Mouse (Mus musculus) G1E (cell line): ENCODE data around the gene Gm12216. TPM values are rescaled to one million over a fixed set of nuclear protein-coding genes. Genes with fewer than 3 reads are reported as not detected.
"Not testable (repeated sequence)": the region's sequence is repeated elsewhere in the genome, so short reads cannot be mapped to it uniquely, and the experiment has no call there.

Experiments used
- ATAC-seq: 2 replicates; pipeline ENCODE4 v1.8.0; 2016; ENCODE audit warnings: mild to moderate bottlenecking; ENCODE audit not compliant: insufficient number of reproducible peaks, poor library complexity, low FRiP score, severe bottlenecking; ENCODE audit errors: extremely low read depth
- DNase-seq: peaks from one replicate; pipeline ENCODE4 v3.0.0; 2012; ENCODE audit warnings: low spot score
- H3K27me3 ChIP-seq: 2 replicates; pipeline ENCODE4 v1.6.1; 2012; ENCODE audit warnings: mild to moderate bottlenecking, low read length, inconsistent platforms; ENCODE audit not compliant: insufficient read depth
- H3K36me3 ChIP-seq: replicated peaks from 2 replicates; pipeline ENCODE3; 2012; ENCODE audit warnings: mild to moderate bottlenecking, inconsistent platforms
- H3K4me1 ChIP-seq: 2 replicates; pipeline ENCODE4 v1.6.1; 2012; ENCODE audit warnings: low read depth, low read length, inconsistent platforms, mixed read lengths; ENCODE audit not compliant: insufficient read depth
- H3K4me3 ChIP-seq: 2 replicates; pipeline ENCODE4 v1.5.1; 2012; ENCODE audit warnings: low read depth, mild to moderate bottlenecking, inconsistent platforms, low read length, moderate library complexity, mixed read lengths
- H3K9me3 ChIP-seq: replicated peaks from 2 replicates; pipeline ENCODE4 v1.6.1; 2012; ENCODE audit warnings: inconsistent platforms
- CTCF ChIP-seq: IDR thresholded peaks from 2 replicates; pipeline ENCODE4 v1.5.1; 2012; ENCODE audit warnings: low read depth, low read length, inconsistent platforms, mixed read lengths
- GATA1 ChIP-seq: IDR thresholded peaks from 2 replicates; pipeline ENCODE4 v1.6.1; 2012; ENCODE audit warnings: borderline replicate concordance, low read length, inconsistent platforms, mixed read lengths
- GATA2 ChIP-seq: IDR thresholded peaks from 2 replicates; pipeline ENCODE4 v1.6.1; 2012; ENCODE audit warnings: low read depth, low read length, inconsistent platforms, borderline replicate concordance
- POLR2AphosphoS5 ChIP-seq: IDR thresholded peaks from 2 replicates; pipeline ENCODE4 v1.6.1; 2012; ENCODE audit warnings: low read depth, low read length, inconsistent platforms; ENCODE audit not compliant: insufficient replicate concordance
- TAL1 ChIP-seq: conservative IDR thresholded peaks from 2 replicates; pipeline ENCODE4 v1.6.1; 2012; ENCODE audit warnings: low read depth, low read length, inconsistent platforms, mixed read lengths
- polyA plus RNA-seq: library from polyadenylated mRNA; stranded (reverse); fragments of >175 nt; gene quantifications from 2 replicates; pipeline ENCODE4 v1.2.3, GENCODE M21; 2012
- total RNA-seq, 2 experiments: library from RNA; stranded (forward) in 1 of 2; stranded (reverse) in 1 of 2; fragments of 200-1000 nt in 1 of 2; fragments of >200 nt in 1 of 2; fragmentation: Nextera tagmentation in 1 of 2; gene quantifications; 2 replicates each; pipeline ENCODE4 v1.2.3; 2014 to 2017

The Gm12216 gene
- total and polyA plus RNA-seq, 3 experiments, result 0.16 TPM; not detected in 2

- H3K27me3 ChIP-seq, result no peaks in the 10 kb centered on the region
- no peak for ATAC-seq
- TF ChIP-seq TAL1 (no peak), POLR2AphosphoS5 (no peak), GATA1 (no peak), CTCF (no peak), GATA2 (no peak)
- no peak overlapping the region for H3K4me3 ChIP-seq
- H3K36me3 ChIP-seq, result peaks cover 47% of the 10 kb centered on the region
- no peaks in the 10 kb centered on the region for H3K4me1 ChIP-seq
- no peaks in the 10 kb centered on the region for H3K9me3 ChIP-seq
- DNase-seq, result no peak
These were observed 17.4 kb upstream of the Gm12216 start for GRCm38 (mm10) chr11:53876488-53876887.

- H3K36me3 ChIP-seq, result peaks cover 52% of the 10 kb centered on the region
- no peaks in the 10 kb centered on the region for H3K9me3 ChIP-seq
- no peaks in the 10 kb centered on the region for H3K27me3 ChIP-seq
- TF ChIP-seq POLR2AphosphoS5 (no peak), GATA2 (no peak), CTCF (no peak), TAL1 (no peak)
- no peaks in the 10 kb centered on the region for H3K4me1 ChIP-seq
- no peak overlapping the region for H3K4me3 ChIP-seq
- ATAC-seq (no peak), DNase-seq (no peak)
These were observed 15.7 kb upstream of the Gm12216 start for GRCm38 (mm10) chr11:53874706-53875105.

- not testable (repeated sequence) for H3K4me3 ChIP-seq, DNase-seq, H3K27me3 ChIP-seq, H3K4me1 ChIP-seq, ATAC-seq, H3K9me3 ChIP-seq
- peaks cover 56% of the 10 kb centered on the region for H3K36me3 ChIP-seq
These were observed 15.1 kb upstream of the Gm12216 start for GRCm38 (mm10) chr11:53873909-53874704.

GRCm38 (mm10) chr11:53871786-53872507, 12.9 kb upstream of the Gm12216 start:
- no peak for TF ChIP-seq GATA2
- no peak for TF ChIP-seq TAL1
- TF ChIP-seq CTCF, result no peak
- TF ChIP-seq GATA1, result no peak
- no peak for TF ChIP-seq POLR2AphosphoS5
- ATAC-seq (no peak), DNase-seq (no peak)
- no peaks in the 10 kb centered on the region for H3K4me1 ChIP-seq
- peaks cover 55% of the 10 kb centered on the region for H3K36me3 ChIP-seq
- no peaks in the 10 kb centered on the region for H3K9me3 ChIP-seq
- no peak overlapping the region for H3K4me3 ChIP-seq
- no peaks in the 10 kb centered on the region for H3K27me3 ChIP-seq

- Histone ChIP-seq H3K27me3 (no peaks in the 10 kb centered on the region), H3K4me3 (no peak overlapping the region), H3K36me3 (peaks cover 51% of the 10 kb centered on the region), H3K4me1 (no peaks in the 10 kb centered on the region), H3K9me3 (no peaks in the 10 kb centered on the region)
- ATAC-seq (no peak), DNase-seq (no peak)
- TF ChIP-seq GATA2 (no peak), TAL1 (no peak), GATA1 (no peak), CTCF (no peak), POLR2AphosphoS5 (no peak)
These were observed 10.1 kb upstream of the Gm12216 start for GRCm38 (mm10) chr11:53869172-53869571.

GRCm38 (mm10) chr11:53868323-53868722, 9.3 kb upstream of the Gm12216 start:
- not testable (repeated sequence) for H3K9me3 ChIP-seq, DNase-seq, H3K27me3 ChIP-seq, H3K4me1 ChIP-seq, ATAC-seq, H3K4me3 ChIP-seq
- peaks cover 46% of the 10 kb centered on the region for H3K36me3 ChIP-seq

GRCm38 (mm10) chr11:53864724-53865310, 5.8 kb upstream of the Gm12216 start:
- H3K36me3 ChIP-seq, result peaks cover 16% of the 10 kb centered on the region
- H3K4me1 ChIP-seq, DNase-seq, H3K4me3 ChIP-seq, H3K9me3 ChIP-seq, H3K27me3 ChIP-seq, ATAC-seq: not testable (repeated sequence)

GRCm38 (mm10) chr11:53860944-53861343, 1.9 kb upstream of the Gm12216 start:
- not testable (repeated sequence) for H3K4me1 ChIP-seq, H3K4me3 ChIP-seq, H3K9me3 ChIP-seq, H3K36me3 ChIP-seq, ATAC-seq, DNase-seq
- peaks cover 15% of the 10 kb centered on the region for H3K27me3 ChIP-seq
